10 mouse cellular contexts compared by ENCODE assay signal in genomic region chr11:43548657-43549435, GRCm38 (mm10). TPM values are rescaled to one million over a fixed set of nuclear protein-coding genes. Genes with fewer than 3 reads are reported as not detected.
A peak's percentile ranks its signal among the peaks of the same experiment; 100 is the strongest.
DNase-seq lines count a peak whose midpoint lies in the region; ATAC-seq lines count a peak whose summit lies in the region.
"Had no signal": no experiment of that assay in that cellular context is flagged by ENCODE, and none has a peak within 500 bp of the region (broad histone marks: within the 10 kb centered on the region; RNA-seq: fewer than 3 reads in every experiment).

No protein-coding gene starts in this region.

- no peak for ATAC-seq in embryonic facial prominence, embryonic 11.5 days (replicated peaks; ENCODE audit: insufficient number of reproducible peaks, low FRiP score, low TSS enrichment, low read depth)
- peak; percentile 44; the same call in 1 of the 2 replicates for ATAC-seq in intestine, embryonic 14.5 days (replicated peaks; ENCODE audit: low FRiP score, low TSS enrichment, low read depth)
- no peak for ATAC-seq in midbrain, embryonic 12.5 days (ENCODE audit: low FRiP score, low read depth)
- ATAC-seq in megakaryocyte progenitor cell, adult 5-6 weeks (replicated peaks; ENCODE audit: poor library complexity), result no peak

- no peak for DNase-seq in heart, embryonic 10.5 days (ENCODE audit: low spot score)
- no peak for DNase-seq in heart, adult 9 months (ENCODE audit: low spot score in 2 of 2)
- no peak for DNase-seq in embryonic facial prominence, embryonic 11.5 days (ENCODE audit: low spot score)
- no peak for DNase-seq in intestine, embryonic 14.5 days (ENCODE audit: low spot score)
- DNase-seq in urinary bladder, adult 2 months (ENCODE audit: low spot score), result no peak
- DNase-seq in testis, postnatal 10 days (ENCODE audit: low spot score), result no peak

- H3K4me1 ChIP-seq in heart, embryonic 10.5 days, result peaks cover 80% of the 10 kb centered on the region
- H3K4me1 ChIP-seq in embryonic facial prominence, embryonic 11.5 days (ENCODE audit: control insufficient read depth, insufficient read depth, low read length), result peaks cover 7% of the 10 kb centered on the region
- H3K4me1 ChIP-seq in intestine, embryonic 14.5 days (replicated peaks; ENCODE audit: control insufficient read depth, insufficient read depth, low read length), result peaks cover 40% of the 10 kb centered on the region
- peaks cover 53% of the 10 kb centered on the region for H3K4me1 ChIP-seq in midbrain, embryonic 12.5 days

- H3K9ac ChIP-seq in embryonic facial prominence, embryonic 11.5 days (replicated peaks; ENCODE audit: low read length), result no peak overlapping the region
- H3K9ac ChIP-seq in intestine, embryonic 14.5 days (ENCODE audit: low read length), result no peak overlapping the region
- no peak overlapping the region for H3K9ac ChIP-seq in midbrain, embryonic 12.5 days (replicated peaks)

- H3K9me3 ChIP-seq in heart, embryonic 10.5 days, result no peaks in the 10 kb centered on the region
- no peaks in the 10 kb centered on the region for H3K9me3 ChIP-seq in embryonic facial prominence, embryonic 11.5 days (replicated peaks; ENCODE audit: control insufficient read depth, low read length)
- no peaks in the 10 kb centered on the region for H3K9me3 ChIP-seq in intestine, embryonic 14.5 days (ENCODE audit: control insufficient read depth, low read length)
- no peaks in the 10 kb centered on the region for H3K9me3 ChIP-seq in midbrain, embryonic 12.5 days

- H3K4me3 ChIP-seq in heart, embryonic 10.5 days, result peak overlapping the region; percentile 9; the same call in 1 of the 2 replicates
- no peak overlapping the region for H3K4me3 ChIP-seq in embryonic facial prominence, embryonic 11.5 days (ENCODE audit: low read depth, low read length)
- no peak overlapping the region for H3K4me3 ChIP-seq in intestine, embryonic 14.5 days (ENCODE audit: low read depth, low read length)
- no peak overlapping the region for H3K4me3 ChIP-seq in midbrain, embryonic 12.5 days

- 31% methylated on average over 12 of the region's 12 CpGs for WGBS in heart, embryonic 10.5 days
- 63% methylated on average over 12 of the region's 12 CpGs for WGBS in embryonic facial prominence, embryonic 11.5 days
- 43% methylated on average over 12 of the region's 12 CpGs for WGBS in intestine, embryonic 14.5 days
- 64% methylated on average over 12 of the region's 12 CpGs for WGBS in midbrain, embryonic 12.5 days

- no peak overlapping the region for H3K4me2 ChIP-seq in embryonic facial prominence, embryonic 11.5 days (ENCODE audit: low read depth, low read length)
- 0 out of 2 replicates have a peak overlapping the region, but pooled peaks have one; percentile 7 for H3K4me2 ChIP-seq in intestine, embryonic 14.5 days (ENCODE audit: low read length)
- no peak overlapping the region for H3K4me2 ChIP-seq in midbrain, embryonic 12.5 days (replicated peaks)

- H3K36me3 ChIP-seq in heart, embryonic 10.5 days, result peaks cover 11% of the 10 kb centered on the region; the same call in 1 of the 2 replicates
- H3K36me3 ChIP-seq in embryonic facial prominence, embryonic 11.5 days (replicated peaks; ENCODE audit: control insufficient read depth, insufficient read depth, low read depth, low read length), result no peaks in the 10 kb centered on the region
- H3K36me3 ChIP-seq in intestine, embryonic 14.5 days (ENCODE audit: control insufficient read depth, insufficient read depth, low read length), result peaks cover 10% of the 10 kb centered on the region; the same call in 1 of the 2 replicates
- H3K36me3 ChIP-seq in midbrain, embryonic 12.5 days, result peaks cover 4% of the 10 kb centered on the region; the same call in 1 of the 2 replicates

- H3K27ac ChIP-seq in heart, embryonic 10.5 days, result peak overlapping the region; percentile 87
- H3K27ac ChIP-seq in embryonic facial prominence, embryonic 11.5 days (replicated peaks; ENCODE audit: low read depth, low read length), result 0 out of 2 replicates have a peak overlapping the region, but pooled peaks have one; percentile 41
- peak overlapping the region; percentile 71 for H3K27ac ChIP-seq in intestine, embryonic 14.5 days (ENCODE audit: low read depth)
- peak overlapping the region; percentile 75 for H3K27ac ChIP-seq in midbrain, embryonic 12.5 days (replicated peaks)

- no peaks in the 10 kb centered on the region for H3K27me3 ChIP-seq in heart, embryonic 10.5 days (ENCODE audit: insufficient read depth, poor library complexity, severe bottlenecking)
- no peaks in the 10 kb centered on the region for H3K27me3 ChIP-seq in embryonic facial prominence, embryonic 11.5 days (ENCODE audit: control insufficient read depth, insufficient read depth, low read length)
- no peaks in the 10 kb centered on the region for H3K27me3 ChIP-seq in intestine, embryonic 14.5 days (replicated peaks; ENCODE audit: control insufficient read depth, insufficient read depth, low read length)
- H3K27me3 ChIP-seq in midbrain, embryonic 12.5 days, result no peaks in the 10 kb centered on the region

RNA-seq across cellular contexts. Expression of gene Ccnjl, which starts 20.3 kb away (rescaled TPM):
- polyA plus RNA-seq in heart, embryonic 10.5 days (2016; fragmentation: Nextera tagmentation; extraction: Ambion mirVana), result 24.7 and 33.2 TPM in 2 replicates
- 28.0 and 30.0 TPM in 2 replicates for polyA plus RNA-seq in embryonic facial prominence, embryonic 11.5 days (2014; fragmentation: Nextera tagmentation; extraction: Ambion mirVana)
- 23.7 and 25.8 TPM in 2 replicates for polyA plus RNA-seq in intestine, embryonic 14.5 days (2014; fragmentation: Nextera tagmentation; extraction: Ambion mirVana)
- 32.4 and 32.6 TPM in 2 replicates for polyA plus RNA-seq in midbrain, embryonic 12.5 days (2016; fragmentation: Nextera tagmentation; extraction: Ambion mirVana)
- polyA plus RNA-seq in urinary bladder, adult 2 months (2012; rRNA removed), result 3.3 and 4.0 TPM in 2 replicates
- total RNA-seq in megakaryocyte progenitor cell, adult 5-6 weeks (2015), result 0.12 and 0.37 TPM in 2 replicates
- total RNA-seq in megakaryocyte progenitor cell, adult 5-6 weeks (2017), result 0.17 and 0.20 TPM in 2 replicates

RNA-seq across cellular contexts. Expression of gene 4933415A04Rik, which starts 38.0 kb away (rescaled TPM):
- polyA plus RNA-seq in heart, embryonic 10.5 days (2016; fragmentation: Nextera tagmentation; extraction: Ambion mirVana), result 7.1 and 7.4 TPM in 2 replicates
- polyA plus RNA-seq in embryonic facial prominence, embryonic 11.5 days (2014; fragmentation: Nextera tagmentation; extraction: Ambion mirVana), result 6.5 and 7.9 TPM in 2 replicates
- polyA plus RNA-seq in intestine, embryonic 14.5 days (2014; fragmentation: Nextera tagmentation; extraction: Ambion mirVana), result 6.4 and 6.8 TPM in 2 replicates
- polyA plus RNA-seq in midbrain, embryonic 12.5 days (2016; fragmentation: Nextera tagmentation; extraction: Ambion mirVana), result 8.4 and 9.3 TPM in 2 replicates
- 0.50 and 0.55 TPM in 2 replicates for polyA plus RNA-seq in urinary bladder, adult 2 months (2012; rRNA removed)
- total RNA-seq in megakaryocyte progenitor cell, adult 5-6 weeks (2015), result not detected in 2 replicates
- total RNA-seq in megakaryocyte progenitor cell, adult 5-6 weeks (2017), result not detected in 2 replicates

RNA-seq across cellular contexts. Expression of gene Fabp6, which starts 52.5 kb away (rescaled TPM):
- polyA plus RNA-seq in heart, embryonic 10.5 days (2016; fragmentation: Nextera tagmentation; extraction: Ambion mirVana), result not detected in 2 replicates
- polyA plus RNA-seq in embryonic facial prominence, embryonic 11.5 days (2014; fragmentation: Nextera tagmentation; extraction: Ambion mirVana), result not detected in 2 replicates
- polyA plus RNA-seq in intestine, embryonic 14.5 days (2014; fragmentation: Nextera tagmentation; extraction: Ambion mirVana), result 0.43 TPM in 1 of 2 replicates, not detected in the other
- polyA plus RNA-seq in midbrain, embryonic 12.5 days (2016; fragmentation: Nextera tagmentation; extraction: Ambion mirVana), result not detected in 2 replicates
- polyA plus RNA-seq in urinary bladder, adult 2 months (2012; rRNA removed), result 1.6 and 3.0 TPM in 2 replicates
- not detected in 2 replicates for total RNA-seq in megakaryocyte progenitor cell, adult 5-6 weeks (2015)
- total RNA-seq in megakaryocyte progenitor cell, adult 5-6 weeks (2017), result not detected in 2 replicates
- total RNA-seq: adrenal gland, postnatal 36 days had no signal
- polyA plus RNA-seq: embryonic facial prominence, embryonic 14.5 days had no signal
